Mouse (Mus musculus): ENCODE measurements at regions not wholly inside any gene's neighbourhood (a gene's known extent, or its start where the extent isn't known, plus 50 kb on each side); places are given as distances from the start of the nearest gene placed in this dataset.

DNA sequence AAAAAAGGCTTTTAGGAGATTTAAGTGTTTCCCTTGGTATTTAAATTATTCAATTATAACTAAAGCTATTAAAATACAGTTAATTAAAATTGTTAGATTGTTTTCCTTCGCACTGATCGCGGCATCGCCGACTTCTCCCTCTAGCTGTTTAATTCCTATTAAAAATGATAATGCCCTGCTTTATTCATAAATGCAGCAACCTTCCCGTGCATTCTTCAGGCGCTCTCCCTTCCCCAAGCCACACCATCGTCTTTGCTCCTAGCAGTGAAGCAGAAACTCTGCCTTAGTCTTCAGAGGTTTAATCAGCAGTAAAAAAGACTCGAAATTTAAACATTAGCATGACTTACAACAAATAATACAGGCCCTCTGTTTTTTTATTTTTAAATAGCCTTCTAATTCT, 278.9 kb upstream of the Zmiz1 start:
- 0 out of 2 replicates have a peak, but pooled peaks have one; percentile 7 for TF ChIP-seq CTCF (IDR thresholded peaks at IDR 0.05)
- Histone ChIP-seq H3K9me3 (ENCODE audit: low read length) (peaks cover 5% of the 10 kb centered on the region; the same call in 1 of the 2 replicates), H3K36me3 (ENCODE audit: insufficient read depth, low read length) (no peaks in the 10 kb centered on the region), H3K27me3 (ENCODE audit: insufficient read depth, low read length) (no peaks in the 10 kb centered on the region), H3K9ac (replicated peaks; ENCODE audit: low read length, poor library complexity, severe bottlenecking) (no peak overlapping the region), H3K4me2 (ENCODE audit: low read depth, low read length, poor library complexity, severe bottlenecking) (no peak overlapping the region), H3K27ac (ENCODE audit: low read depth, low read length) (no peak overlapping the region), H3K4me3 (ENCODE audit: low read depth, low read length) (no peak overlapping the region), H3K4me1 (ENCODE audit: insufficient read depth, low read length) (peaks cover 4% of the 10 kb centered on the region; the same call in 1 of the 2 replicates)
- DNase-seq (ENCODE audit: low spot score) (no peak), ATAC-seq (ENCODE audit: low FRiP score) (no peak)
- 33% methylated on average over 9 of the region's 9 CpGs for WGBS

GRCm38 (mm10) chr14:25181406-25181805, 277.6 kb upstream of the Zmiz1 start:
- 62% methylated on average over 2 of the region's 2 CpGs for WGBS
- H3K4me2 ChIP-seq (ENCODE audit: low read depth, low read length, poor library complexity, severe bottlenecking): no peak overlapping the region
- no peak overlapping the region for H3K27ac ChIP-seq (ENCODE audit: low read depth, low read length)
- no peaks in the 10 kb centered on the region for H3K27me3 ChIP-seq (ENCODE audit: insufficient read depth, low read length)
- no peak overlapping the region for H3K4me3 ChIP-seq (ENCODE audit: low read depth, low read length)
- no peak for DNase-seq (ENCODE audit: low spot score)
- no peak overlapping the region for H3K9ac ChIP-seq (replicated peaks; ENCODE audit: low read length, poor library complexity, severe bottlenecking)
- ATAC-seq (ENCODE audit: low FRiP score): no peak
- no peaks in the 10 kb centered on the region for H3K36me3 ChIP-seq (ENCODE audit: insufficient read depth, low read length)
- H3K9me3 ChIP-seq (ENCODE audit: low read length): peaks cover 5% of the 10 kb centered on the region; the same call in 1 of the 2 replicates
- TF ChIP-seq CTCF (IDR thresholded peaks at IDR 0.05): no peak
- peaks cover 8% of the 10 kb centered on the region; the same call in 1 of the 2 replicates for H3K4me1 ChIP-seq (ENCODE audit: insufficient read depth, low read length)

DNA sequence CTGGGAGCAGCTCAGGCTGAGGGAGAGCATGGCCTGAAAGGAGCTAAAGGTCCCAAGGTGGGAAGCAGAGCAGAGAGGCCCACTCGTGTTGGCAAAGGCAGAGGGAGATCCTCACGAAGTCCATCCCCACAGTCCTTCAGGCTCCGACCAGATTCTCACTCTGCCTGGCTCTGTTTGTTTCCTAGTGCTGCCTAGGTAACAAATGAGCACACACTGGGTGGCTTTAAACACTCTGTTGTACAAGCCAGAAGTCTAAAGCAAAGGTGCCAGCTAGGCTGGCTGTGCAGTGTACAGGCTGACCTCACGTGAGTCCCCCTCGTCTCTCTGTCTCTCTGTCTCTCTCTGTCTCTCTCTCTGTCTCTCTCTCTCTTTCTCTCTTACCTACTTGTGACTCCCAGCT, 274.9 kb upstream of the Zmiz1 start:
- Histone ChIP-seq H3K4me1 (ENCODE audit: insufficient read depth, low read length) (peaks cover 10% of the 10 kb centered on the region; the same call in 1 of the 2 replicates), H3K4me2 (ENCODE audit: low read depth, low read length, poor library complexity, severe bottlenecking) (no peak overlapping the region), H3K9ac (replicated peaks; ENCODE audit: low read length, poor library complexity, severe bottlenecking) (no peak overlapping the region), H3K36me3 (ENCODE audit: insufficient read depth, low read length) (no peaks in the 10 kb centered on the region), H3K4me3 (ENCODE audit: low read depth, low read length) (no peak overlapping the region), H3K27me3 (ENCODE audit: insufficient read depth, low read length) (no peaks in the 10 kb centered on the region), H3K27ac (ENCODE audit: low read depth, low read length) (no peak overlapping the region), H3K9me3 (ENCODE audit: low read length) (peaks cover 5% of the 10 kb centered on the region; the same call in 1 of the 2 replicates)
- WGBS: 73% methylated on average over 5 of the region's 5 CpGs
- DNase-seq (ENCODE audit: low spot score): peak; percentile 34
- no peak for TF ChIP-seq CTCF (IDR thresholded peaks at IDR 0.05)
- ATAC-seq (ENCODE audit: low FRiP score): no peak

GRCm38 (mm10) chr14:25184875-25185274, 274.1 kb upstream of the Zmiz1 start:
- H3K4me3 ChIP-seq (ENCODE audit: low read depth, low read length): no peak overlapping the region
- H3K36me3 ChIP-seq (ENCODE audit: insufficient read depth, low read length): no peaks in the 10 kb centered on the region
- H3K9ac ChIP-seq (replicated peaks; ENCODE audit: low read length, poor library complexity, severe bottlenecking): no peak overlapping the region
- H3K27ac ChIP-seq (ENCODE audit: low read depth, low read length): 0 out of 2 replicates have a peak overlapping the region, but pooled peaks have one; percentile 26
- 68% methylated on average over 1 of the region's 1 CpGs for WGBS
- H3K9me3 ChIP-seq (ENCODE audit: low read length): peaks cover 5% of the 10 kb centered on the region; the same call in 1 of the 2 replicates
- DNase-seq (ENCODE audit: low spot score) (no peak), ATAC-seq (ENCODE audit: low FRiP score) (no peak)
- H3K4me2 ChIP-seq (ENCODE audit: low read depth, low read length, poor library complexity, severe bottlenecking): no peak overlapping the region
- TF ChIP-seq CTCF (IDR thresholded peaks at IDR 0.05): no peak
- H3K27me3 ChIP-seq (ENCODE audit: insufficient read depth, low read length): no peaks in the 10 kb centered on the region
- H3K4me1 ChIP-seq (ENCODE audit: insufficient read depth, low read length): peaks cover 10% of the 10 kb centered on the region; the same call in 1 of the 2 replicates

DNA sequence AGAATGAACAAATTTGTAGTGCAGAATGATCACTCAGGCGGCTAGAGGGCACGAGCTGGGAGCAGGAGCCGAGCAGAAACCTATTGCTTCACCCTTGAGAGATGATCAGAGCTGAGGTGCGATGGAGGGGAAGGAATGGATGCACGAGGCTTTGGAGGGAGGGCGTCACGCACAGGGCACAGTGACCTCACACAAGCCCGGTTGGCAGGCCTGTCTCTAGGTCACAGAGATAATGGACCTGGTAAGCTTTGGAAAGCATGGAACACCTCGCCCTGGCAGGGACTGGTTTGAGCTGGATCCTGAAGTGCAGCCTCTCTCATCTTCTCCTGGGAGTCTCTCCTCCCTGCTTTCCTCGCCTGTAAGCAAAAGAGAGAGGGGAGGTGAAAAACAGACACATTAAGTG, 273.4 kb upstream of the Zmiz1 start:
- Histone ChIP-seq H3K9me3 (ENCODE audit: low read length) (peaks cover 5% of the 10 kb centered on the region; the same call in 1 of the 2 replicates), H3K27ac (ENCODE audit: low read depth, low read length) (peak overlapping the region; percentile 81), H3K4me2 (ENCODE audit: low read depth, low read length, poor library complexity, severe bottlenecking) (no peak overlapping the region), H3K4me1 (ENCODE audit: insufficient read depth, low read length) (peaks cover 10% of the 10 kb centered on the region; the same call in 1 of the 2 replicates), H3K9ac (replicated peaks; ENCODE audit: low read length, poor library complexity, severe bottlenecking) (no peak overlapping the region), H3K4me3 (ENCODE audit: low read depth, low read length) (no peak overlapping the region), H3K36me3 (ENCODE audit: insufficient read depth, low read length) (no peaks in the 10 kb centered on the region), H3K27me3 (ENCODE audit: insufficient read depth, low read length) (no peaks in the 10 kb centered on the region)
- DNase-seq (ENCODE audit: low spot score) (peak; percentile 51), ATAC-seq (ENCODE audit: low FRiP score) (peak; percentile 72)
- peak; percentile 48 for TF ChIP-seq CTCF (IDR thresholded peaks at IDR 0.05)
- WGBS: 26% methylated on average over 10 of the region's 10 CpGs

GRCm38 (mm10) chr14:25185959-25186771, 272.8 kb upstream of the Zmiz1 start:
- no peaks in the 10 kb centered on the region for H3K36me3 ChIP-seq (ENCODE audit: insufficient read depth, low read length)
- H3K27me3 ChIP-seq (ENCODE audit: insufficient read depth, low read length): no peaks in the 10 kb centered on the region
- H3K9ac ChIP-seq (replicated peaks; ENCODE audit: low read length, poor library complexity, severe bottlenecking): peak overlapping the region; percentile 30
- peak; percentile 2; the same call in 1 of the 2 replicates for TF ChIP-seq CTCF (IDR thresholded peaks at IDR 0.05)
- no peak overlapping the region for H3K4me2 ChIP-seq (ENCODE audit: low read depth, low read length, poor library complexity, severe bottlenecking)
- H3K4me3 ChIP-seq (ENCODE audit: low read depth, low read length): no peak overlapping the region
- ATAC-seq (ENCODE audit: low FRiP score) (peak; percentile 64), DNase-seq (ENCODE audit: low spot score) (peak; percentile 81)
- 19% methylated on average over 14 of the region's 14 CpGs for WGBS
- H3K4me1 ChIP-seq (ENCODE audit: insufficient read depth, low read length): peaks cover 10% of the 10 kb centered on the region; the same call in 1 of the 2 replicates
- peaks cover 5% of the 10 kb centered on the region; the same call in 1 of the 2 replicates for H3K9me3 ChIP-seq (ENCODE audit: low read length)
- H3K27ac ChIP-seq (ENCODE audit: low read depth, low read length): peak overlapping the region; percentile 81

Data from midbrain, postnatal 0 days (tissue).